Mouse (Mus musculus): ENCODE data around the gene Prkar2b. TPM values are rescaled to one million over a fixed set of nuclear protein-coding genes. Genes with fewer than 3 reads are reported as not detected.
"Not testable (repeated sequence)": the region's sequence is repeated elsewhere in the genome, so short reads cannot be mapped to it uniquely, and the experiment has no call there.

Prkar2b gene
- polyA plus RNA-seq, 1 experiment from 2014 or later, result 38.1 TPM

DNA sequence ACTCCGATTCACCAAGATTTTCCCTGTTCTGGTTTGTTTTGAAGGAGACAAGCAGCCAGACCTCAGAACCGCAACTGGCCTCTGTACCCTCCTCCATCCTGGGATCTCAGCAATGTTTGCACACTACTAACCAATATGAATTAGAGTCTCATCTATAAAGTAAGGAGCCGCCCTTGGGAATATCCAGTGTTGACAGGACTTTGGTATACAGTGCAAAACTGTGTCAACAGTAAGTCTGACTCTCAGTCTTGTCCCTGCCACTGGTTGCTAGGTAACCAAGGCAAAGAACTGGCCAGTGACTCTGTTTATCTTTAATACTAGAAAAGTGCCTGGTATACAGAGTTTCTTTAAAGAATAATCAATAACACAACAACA, 42.7 kb downstream of the Prkar2b start:
- Histone ChIP-seq H3K4me2 (no peak overlapping the region), H3K9me3 (no peaks in the 10 kb centered on the region), H3K27ac (no peak overlapping the region), H3K9ac (no peak overlapping the region), H3K4me1 (peaks cover 10% of the 10 kb centered on the region), H3K4me3 (no peak overlapping the region), H3K27me3 (no peaks in the 10 kb centered on the region), H3K36me3 (no peaks in the 10 kb centered on the region)
- ATAC-seq (ENCODE audit: insufficient number of reproducible peaks, insufficient read depth, low FRiP score, low TSS enrichment, low read depth), result no peak
- WGBS, result 71% methylated on average over 3 of the region's 3 CpGs

GRCm38 (mm10) chr12:32017636-32018375, 43.3 kb downstream of the Prkar2b start:
- Histone ChIP-seq H3K4me2 (no peak overlapping the region), H3K27me3 (no peaks in the 10 kb centered on the region), H3K9ac (no peak overlapping the region), H3K4me1 (peaks cover 10% of the 10 kb centered on the region), H3K4me3 (no peak overlapping the region), H3K27ac (no peak overlapping the region), H3K36me3 (no peaks in the 10 kb centered on the region), H3K9me3 (no peaks in the 10 kb centered on the region)
- WGBS, result 59% methylated on average over 7 of the region's 7 CpGs
- no peak for ATAC-seq (ENCODE audit: insufficient number of reproducible peaks, insufficient read depth, low FRiP score, low TSS enrichment, low read depth)

- Histone ChIP-seq H3K9me3 (no peaks in the 10 kb centered on the region), H3K9ac (no peak overlapping the region), H3K4me1 (peaks cover 10% of the 10 kb centered on the region), H3K27ac (no peak overlapping the region), H3K4me2 (no peak overlapping the region), H3K4me3 (no peak overlapping the region), H3K27me3 (no peaks in the 10 kb centered on the region), H3K36me3 (no peaks in the 10 kb centered on the region)
- WGBS, result 84% methylated on average over 6 of the region's 6 CpGs
- no peak for ATAC-seq (ENCODE audit: insufficient number of reproducible peaks, insufficient read depth, low FRiP score, low TSS enrichment, low read depth)
Measured at GRCm38 (mm10) chr12:32016472-32016871, 44.6 kb downstream of the Prkar2b start.

GRCm38 (mm10) chr12:32015268-32015769, 45.8 kb downstream of the Prkar2b start:
- H3K27ac ChIP-seq, result 0 out of 2 replicates have a peak overlapping the region, but pooled peaks have one; percentile 11
- H3K4me3 ChIP-seq, result no peak overlapping the region
- 27% methylated on average over 6 of the region's 6 CpGs for WGBS
- peaks cover 10% of the 10 kb centered on the region for H3K4me1 ChIP-seq
- peaks cover 2% of the 10 kb centered on the region; the same call in 1 of the 2 replicates for H3K36me3 ChIP-seq
- ATAC-seq (ENCODE audit: insufficient number of reproducible peaks, insufficient read depth, low FRiP score, low TSS enrichment, low read depth), result peak; percentile 69; the same call in 1 of the 2 replicates
- no peaks in the 10 kb centered on the region for H3K27me3 ChIP-seq
- no peak overlapping the region for H3K4me2 ChIP-seq
- no peak overlapping the region for H3K9ac ChIP-seq
- H3K9me3 ChIP-seq, result peaks cover 4% of the 10 kb centered on the region

GRCm38 (mm10) chr12:32014811-32015210, 46.3 kb downstream of the Prkar2b start:
- 53% methylated on average over 7 of the region's 7 CpGs for WGBS

DNA sequence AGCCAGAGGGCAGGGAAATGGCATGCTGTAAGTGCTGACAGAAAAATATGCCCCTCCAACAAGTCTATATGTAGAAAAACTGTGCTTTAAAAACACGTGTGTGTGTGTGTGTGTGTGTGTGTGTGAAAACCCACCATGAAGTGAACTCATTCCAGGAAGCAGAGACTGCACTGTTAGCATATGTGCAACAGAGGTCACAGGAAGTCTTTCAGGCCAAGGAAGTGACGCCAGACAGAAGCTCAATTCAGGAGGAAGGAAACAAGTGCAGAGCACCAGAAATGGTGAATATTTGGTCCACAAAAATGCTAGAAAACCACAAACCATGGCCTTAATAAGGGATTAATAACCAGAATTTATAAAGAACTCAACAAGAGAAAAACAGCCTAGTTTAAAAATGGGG, 48.9 kb downstream of the Prkar2b start:
- WGBS, result 50% methylated on average over 2 of the region's 2 CpGs

More at GRCm38 (mm10) chr12:32014811-32015210, 46.3 kb downstream of the Prkar2b start:
- Histone ChIP-seq H3K27me3 (no peaks in the 10 kb centered on the region), H3K9ac (no peak overlapping the region), H3K9me3 (peaks cover 7% of the 10 kb centered on the region), H3K4me1 (peaks cover 10% of the 10 kb centered on the region), H3K36me3 (peaks cover 3% of the 10 kb centered on the region; the same call in 1 of the 2 replicates), H3K4me3 (no peak overlapping the region), H3K4me2 (no peak overlapping the region), H3K27ac (no peak overlapping the region)
- no peak for ATAC-seq (ENCODE audit: insufficient number of reproducible peaks, insufficient read depth, low FRiP score, low TSS enrichment, low read depth)

GRCm38 (mm10) chr12:32011128-32011527, 50.0 kb downstream of the Prkar2b start:
- Histone ChIP-seq H3K27me3 (no peaks in the 10 kb centered on the region), H3K4me2 (no peak overlapping the region), H3K27ac (no peak overlapping the region), H3K9ac (no peak overlapping the region), H3K36me3 (peaks cover 3% of the 10 kb centered on the region; the same call in 1 of the 2 replicates), H3K4me1 (peaks cover 14% of the 10 kb centered on the region), H3K4me3 (no peak overlapping the region), H3K9me3 (peaks cover 7% of the 10 kb centered on the region)
- ATAC-seq (ENCODE audit: insufficient number of reproducible peaks, insufficient read depth, low FRiP score, low TSS enrichment, low read depth), result no peak
- WGBS, result 91% methylated on average over 5 of the region's 5 CpGs

More for the DNA sequence above, 48.9 kb downstream of the Prkar2b start:
- H3K4me2 ChIP-seq, result no peak overlapping the region
- peaks cover 3% of the 10 kb centered on the region; the same call in 1 of the 2 replicates for H3K36me3 ChIP-seq
- ATAC-seq (ENCODE audit: insufficient number of reproducible peaks, insufficient read depth, low FRiP score, low TSS enrichment, low read depth), result no peak
- H3K9ac ChIP-seq, result no peak overlapping the region
- no peak overlapping the region for H3K27ac ChIP-seq
- no peak overlapping the region for H3K4me3 ChIP-seq
- H3K27me3 ChIP-seq, result no peaks in the 10 kb centered on the region
- H3K9me3 ChIP-seq, result peaks cover 7% of the 10 kb centered on the region
- peaks cover 14% of the 10 kb centered on the region for H3K4me1 ChIP-seq

DNA sequence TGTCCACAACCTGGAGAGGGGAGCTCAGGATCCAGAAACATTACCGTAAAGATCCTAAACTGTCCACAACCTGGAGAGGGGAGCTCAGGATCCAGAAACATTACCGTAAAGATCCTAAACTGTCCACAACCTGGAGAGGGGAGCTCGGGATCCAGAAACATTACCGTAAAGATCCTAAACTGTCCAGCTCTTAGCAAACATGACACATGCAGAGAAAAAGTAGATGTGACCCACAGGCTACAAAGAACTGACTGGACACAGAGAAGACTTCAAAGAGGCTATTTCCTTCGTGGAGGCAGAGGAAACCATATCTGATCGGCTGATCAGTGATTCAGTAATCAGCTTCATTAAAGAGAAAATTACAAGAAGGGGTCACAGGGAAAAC, 51.1 kb downstream of the Prkar2b start:
- not testable (repeated sequence) for H3K9ac ChIP-seq; H3K36me3 ChIP-seq; H3K4me1 ChIP-seq; H3K4me2 ChIP-seq; ATAC-seq (ENCODE audit: insufficient number of reproducible peaks, insufficient read depth, low FRiP score, low TSS enrichment, low read depth); H3K4me3 ChIP-seq; H3K27ac ChIP-seq; H3K9me3 ChIP-seq; H3K27me3 ChIP-seq
- 41% methylated on average over 6 of the region's 6 CpGs for WGBS

- ATAC-seq (ENCODE audit: insufficient number of reproducible peaks, insufficient read depth, low FRiP score, low TSS enrichment, low read depth), result no peak
- Histone ChIP-seq H3K9ac (no peak overlapping the region), H3K36me3 (peaks cover 3% of the 10 kb centered on the region; the same call in 1 of the 2 replicates), H3K4me3 (no peak overlapping the region), H3K4me1 (peaks cover 5% of the 10 kb centered on the region), H3K27ac (peak overlapping the region; percentile 23; the same call in 1 of the 2 replicates), H3K27me3 (no peaks in the 10 kb centered on the region), H3K9me3 (peaks cover 7% of the 10 kb centered on the region), H3K4me2 (no peak overlapping the region; the same call in 1 of the 2 replicates)
- 12% methylated on average over 8 of the region's 8 CpGs for WGBS
Measured at GRCm38 (mm10) chr12:32009267-32009984, 51.7 kb downstream of the Prkar2b start.

DNA sequence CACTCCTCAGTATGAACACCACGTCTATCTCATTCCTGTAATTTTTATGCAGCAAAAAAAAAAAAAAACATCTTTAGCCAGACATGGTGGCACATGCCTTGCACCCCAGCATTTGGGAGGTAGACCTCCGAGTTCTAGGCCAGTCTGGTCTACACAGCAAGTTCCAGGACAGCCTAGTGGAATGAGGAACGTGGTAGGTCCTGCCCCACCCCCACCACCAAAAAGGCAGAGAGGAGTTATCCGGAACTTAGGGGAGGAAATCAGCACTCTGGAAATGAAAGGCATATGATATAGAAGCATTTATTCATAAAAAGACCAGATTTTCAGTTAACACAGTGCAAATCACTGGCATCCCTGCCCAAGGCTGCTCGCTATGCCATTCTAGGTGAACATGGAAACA, 52.4 kb downstream of the Prkar2b start:
- H3K4me2 ChIP-seq, result no peak overlapping the region
- no peak overlapping the region for H3K9ac ChIP-seq
- H3K27me3 ChIP-seq, result no peaks in the 10 kb centered on the region
- peaks cover 5% of the 10 kb centered on the region for H3K4me1 ChIP-seq
- 60% methylated on average over 5 of the region's 5 CpGs for WGBS
- peaks cover 3% of the 10 kb centered on the region; the same call in 1 of the 2 replicates for H3K36me3 ChIP-seq
- no peak overlapping the region for H3K4me3 ChIP-seq
- peaks cover 7% of the 10 kb centered on the region for H3K9me3 ChIP-seq
- ATAC-seq (ENCODE audit: insufficient number of reproducible peaks, insufficient read depth, low FRiP score, low TSS enrichment, low read depth), result no peak
- H3K27ac ChIP-seq, result no peak overlapping the region

DNA sequence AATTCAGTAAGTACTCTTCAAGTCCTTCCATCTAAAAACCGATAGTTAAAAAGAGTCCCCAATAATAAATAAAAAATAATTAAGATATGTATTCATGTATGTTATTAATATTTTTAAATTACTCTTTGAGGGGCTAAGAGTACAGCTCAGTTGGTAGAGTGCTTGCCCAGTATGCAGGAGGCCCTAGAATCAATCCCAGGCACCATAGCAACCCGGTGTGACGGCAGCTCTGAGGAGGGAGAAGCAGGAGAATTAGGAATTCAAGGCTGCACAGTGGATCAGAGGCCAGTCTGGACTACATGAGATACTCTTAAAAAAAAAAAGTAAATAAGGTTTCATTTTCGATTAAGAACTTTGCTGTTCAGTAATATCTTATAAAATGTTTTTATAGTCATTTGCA, 53.5 kb downstream of the Prkar2b start:
- ATAC-seq (ENCODE audit: insufficient number of reproducible peaks, insufficient read depth, low FRiP score, low TSS enrichment, low read depth), result no peak
- H3K4me2 ChIP-seq, result no peak overlapping the region
- no peak overlapping the region for H3K27ac ChIP-seq
- no peak overlapping the region for H3K9ac ChIP-seq
- H3K4me3 ChIP-seq, result no peak overlapping the region
- peaks cover 5% of the 10 kb centered on the region for H3K4me1 ChIP-seq
- H3K27me3 ChIP-seq, result no peaks in the 10 kb centered on the region
- H3K9me3 ChIP-seq, result peaks cover 7% of the 10 kb centered on the region
- WGBS, result 87% methylated on average over 4 of the region's 4 CpGs
- peaks cover 3% of the 10 kb centered on the region; the same call in 1 of the 2 replicates for H3K36me3 ChIP-seq
